Mouse (Mus musculus): ENCODE results near the gene Haus6. TPM values are rescaled to one million over a fixed set of nuclear protein-coding genes. Genes with fewer than 3 reads are reported as not detected.

Haus6 gene
- polyA plus RNA-seq, 1 experiment from 2014 or later = 11.5 TPM

DNA sequence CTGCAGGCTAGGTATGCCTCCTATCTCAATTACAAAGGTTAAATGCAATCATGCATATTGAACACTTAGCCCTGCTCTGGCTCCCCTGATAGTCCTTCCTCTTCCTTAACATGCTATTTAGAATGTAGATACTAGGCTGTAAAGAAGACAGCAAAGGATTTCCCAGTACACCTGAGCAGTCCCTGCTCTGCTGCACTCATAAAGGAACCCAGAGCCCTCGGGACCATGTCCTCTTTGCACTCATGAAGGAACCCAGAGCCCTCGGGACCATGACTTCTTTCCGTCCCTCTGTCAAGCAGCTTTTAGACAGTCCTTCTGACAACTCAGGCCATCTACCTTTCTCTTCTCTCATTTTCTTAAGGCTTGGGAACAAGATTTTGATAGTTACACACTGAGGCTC is 31.3 kb downstream of the Haus6 start:
- no peaks in the 10 kb centered on the region for H3K9me3 ChIP-seq (replicated peaks; ENCODE audit: control insufficient read depth, low read length)
- H3K27me3 ChIP-seq (replicated peaks; ENCODE audit: control insufficient read depth, insufficient read depth, low read length) = no peaks in the 10 kb centered on the region
- H3K4me1 ChIP-seq (ENCODE audit: control insufficient read depth, insufficient read depth, low read length) = peaks cover 10% of the 10 kb centered on the region
- peaks cover 48% of the 10 kb centered on the region for H3K36me3 ChIP-seq (ENCODE audit: control insufficient read depth, insufficient read depth, low read length)
- DNase-seq (ENCODE audit: low spot score) = no peak
- ATAC-seq = no peak
- WGBS = 84% methylated on average over 3 of the region's 3 CpGs
- H3K9ac ChIP-seq (ENCODE audit: low read length) = no peak overlapping the region
- no peak overlapping the region for H3K4me3 ChIP-seq (ENCODE audit: low read depth, low read length)
- H3K27ac ChIP-seq (ENCODE audit: low read depth, low read length) = no peak overlapping the region
- no peak overlapping the region for H3K4me2 ChIP-seq (ENCODE audit: low read length)

GRCm38 (mm10) chr4:86580056-86580455 is 31.8 kb downstream of the Haus6 start:
- Histone ChIP-seq H3K4me1 (ENCODE audit: control insufficient read depth, insufficient read depth, low read length) (peaks cover 10% of the 10 kb centered on the region), H3K9ac (ENCODE audit: low read length) (no peak overlapping the region), H3K9me3 (replicated peaks; ENCODE audit: control insufficient read depth, low read length) (no peaks in the 10 kb centered on the region), H3K27me3 (replicated peaks; ENCODE audit: control insufficient read depth, insufficient read depth, low read length) (no peaks in the 10 kb centered on the region), H3K27ac (ENCODE audit: low read depth, low read length) (no peak overlapping the region), H3K4me3 (ENCODE audit: low read depth, low read length) (no peak overlapping the region), H3K36me3 (ENCODE audit: control insufficient read depth, insufficient read depth, low read length) (peaks cover 43% of the 10 kb centered on the region), H3K4me2 (ENCODE audit: low read length) (no peak overlapping the region)
- 43% methylated on average over 4 of the region's 4 CpGs for WGBS
- no peak for DNase-seq (ENCODE audit: low spot score)
- ATAC-seq = no peak

- H3K9ac ChIP-seq (ENCODE audit: low read length) = peak overlapping the region; percentile 98
- H3K27ac ChIP-seq (ENCODE audit: low read depth, low read length) = 0 out of 2 replicates have a peak overlapping the region, but pooled peaks have one; percentile 96
- H3K27me3 ChIP-seq (replicated peaks; ENCODE audit: control insufficient read depth, insufficient read depth, low read length) = no peaks in the 10 kb centered on the region
- peaks cover 17% of the 10 kb centered on the region for H3K36me3 ChIP-seq (ENCODE audit: control insufficient read depth, insufficient read depth, low read length)
- H3K9me3 ChIP-seq (replicated peaks; ENCODE audit: control insufficient read depth, low read length) = no peaks in the 10 kb centered on the region
- H3K4me2 ChIP-seq (ENCODE audit: low read length) = peak overlapping the region; percentile 88
- H3K4me3 ChIP-seq (ENCODE audit: low read depth, low read length) = peak overlapping the region; percentile 89
- WGBS = 8% methylated on average over 11 of the region's 11 CpGs
- ATAC-seq = no peak
- no peak for DNase-seq (ENCODE audit: low spot score)
- peaks cover 14% of the 10 kb centered on the region for H3K4me1 ChIP-seq (ENCODE audit: control insufficient read depth, insufficient read depth, low read length)
Observed at GRCm38 (mm10) chr4:86576630-86577225, 35.1 kb downstream of the Haus6 start.

- peak overlapping the region; percentile 88 for H3K4me2 ChIP-seq (ENCODE audit: low read length)
- peak overlapping the region; percentile 98 for H3K9ac ChIP-seq (ENCODE audit: low read length)
- no peaks in the 10 kb centered on the region for H3K27me3 ChIP-seq (replicated peaks; ENCODE audit: control insufficient read depth, insufficient read depth, low read length)
- peaks cover 14% of the 10 kb centered on the region for H3K4me1 ChIP-seq (ENCODE audit: control insufficient read depth, insufficient read depth, low read length)
- peak overlapping the region; percentile 89 for H3K4me3 ChIP-seq (ENCODE audit: low read depth, low read length)
- H3K36me3 ChIP-seq (ENCODE audit: control insufficient read depth, insufficient read depth, low read length) = peaks cover 17% of the 10 kb centered on the region
- ATAC-seq (peak; percentile 2; the same call in 1 of the 2 replicates), DNase-seq (ENCODE audit: low spot score) (peak; percentile 61)
- peak overlapping the region; percentile 96 for H3K27ac ChIP-seq (ENCODE audit: low read depth, low read length)
- under 1% methylated on average over 20 of the region's 20 CpGs for WGBS
- no peaks in the 10 kb centered on the region for H3K9me3 ChIP-seq (replicated peaks; ENCODE audit: control insufficient read depth, low read length)
Observed at GRCm38 (mm10) chr4:86576120-86576541, 35.7 kb downstream of the Haus6 start.

- peak within 1 kb of the TSS; percentile 98 for H3K9ac ChIP-seq (ENCODE audit: low read length)
- peak within 1 kb of the TSS; percentile 96 for H3K27ac ChIP-seq (ENCODE audit: low read depth, low read length)
- H3K36me3 ChIP-seq (ENCODE audit: control insufficient read depth, insufficient read depth, low read length) = peaks cover 14% of the 10 kb centered on the region
- peak within 1 kb of the TSS; percentile 89 for H3K4me3 ChIP-seq (ENCODE audit: low read depth, low read length)
- peaks cover 14% of the 10 kb centered on the region for H3K4me1 ChIP-seq (ENCODE audit: control insufficient read depth, insufficient read depth, low read length)
- H3K27me3 ChIP-seq (replicated peaks; ENCODE audit: control insufficient read depth, insufficient read depth, low read length) = no peaks in the 10 kb centered on the region
- H3K9me3 ChIP-seq (replicated peaks; ENCODE audit: control insufficient read depth, low read length) = no peaks in the 10 kb centered on the region
- ATAC-seq (peak; percentile 98), DNase-seq (ENCODE audit: low spot score) (peak; percentile 98)
- WGBS = under 1% methylated on average over 53 of the region's 53 CpGs
- H3K4me2 ChIP-seq (ENCODE audit: low read length) = peak within 1 kb of the TSS; percentile 88
Observed at GRCm38 (mm10) chr4:86575283-86575983, 36.4 kb downstream of the Haus6 start, which contains the start of gene Rraga. Gene Rraga, plus strand, starts transcription at chr4:86575668.

DNA sequence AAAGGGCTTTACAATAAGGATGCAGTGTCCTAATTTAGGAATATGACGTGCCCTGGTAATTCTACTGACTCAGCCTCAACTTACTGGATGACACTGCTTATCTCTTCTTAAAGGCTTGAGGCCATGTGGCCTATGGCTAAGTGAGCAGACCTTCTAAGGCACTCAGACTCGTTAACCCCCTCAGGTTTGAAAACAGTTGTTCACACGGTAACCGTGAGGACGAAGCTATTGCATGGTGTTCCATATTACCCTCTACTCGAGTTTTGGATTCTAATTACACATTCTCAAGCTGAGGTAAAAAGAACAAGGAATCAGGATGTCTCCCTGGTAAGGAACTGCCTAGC is 36.9 kb downstream of the Haus6 start:
- ATAC-seq = peak; percentile 24

DNA sequence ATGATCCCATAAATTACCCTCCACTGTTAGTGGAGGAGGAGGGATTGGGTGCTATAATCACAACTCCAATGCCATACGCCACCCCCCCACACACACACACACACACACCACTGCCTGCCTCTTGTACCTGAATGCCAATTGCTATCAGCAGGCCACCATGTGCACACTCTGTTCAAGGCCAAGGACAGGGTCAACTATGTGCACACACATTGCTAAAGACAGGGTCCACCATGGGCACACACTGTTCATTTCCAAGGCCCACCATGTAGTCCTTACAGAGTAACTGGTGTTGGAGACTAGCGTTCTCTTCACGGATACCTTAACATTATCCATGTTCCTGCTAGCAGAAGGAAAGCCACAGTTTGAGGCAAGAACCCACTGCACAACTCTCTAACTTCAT is 50.8 kb downstream of the Haus6 start:
- Histone ChIP-seq H3K9ac (ENCODE audit: low read length) (no peak overlapping the region), H3K9me3 (replicated peaks; ENCODE audit: control insufficient read depth, low read length) (no peaks in the 10 kb centered on the region), H3K4me2 (ENCODE audit: low read length) (no peak overlapping the region), H3K27ac (ENCODE audit: low read depth, low read length) (no peak overlapping the region), H3K4me1 (ENCODE audit: control insufficient read depth, insufficient read depth, low read length) (no peaks in the 10 kb centered on the region), H3K36me3 (ENCODE audit: control insufficient read depth, insufficient read depth, low read length) (no peaks in the 10 kb centered on the region), H3K4me3 (ENCODE audit: low read depth, low read length) (no peak overlapping the region), H3K27me3 (replicated peaks; ENCODE audit: control insufficient read depth, insufficient read depth, low read length) (no peaks in the 10 kb centered on the region)
- no peak for DNase-seq (ENCODE audit: low spot score)
- ATAC-seq = no peak
- 94% methylated on average over 3 of the region's 3 CpGs for WGBS

More for the DNA sequence above, 36.9 kb downstream of the Haus6 start:
- Histone ChIP-seq H3K27ac (ENCODE audit: low read depth, low read length) (peak overlapping the region; percentile 96), H3K4me2 (ENCODE audit: low read length) (peak overlapping the region; percentile 88), H3K4me1 (ENCODE audit: control insufficient read depth, insufficient read depth, low read length) (peaks cover 14% of the 10 kb centered on the region), H3K9me3 (replicated peaks; ENCODE audit: control insufficient read depth, low read length) (no peaks in the 10 kb centered on the region), H3K4me3 (ENCODE audit: low read depth, low read length) (peak overlapping the region; percentile 89), H3K27me3 (replicated peaks; ENCODE audit: control insufficient read depth, insufficient read depth, low read length) (no peaks in the 10 kb centered on the region), H3K36me3 (ENCODE audit: control insufficient read depth, insufficient read depth, low read length) (peaks cover 10% of the 10 kb centered on the region), H3K9ac (ENCODE audit: low read length) (peak overlapping the region; percentile 98)
- WGBS = 11% methylated on average over 6 of the region's 6 CpGs
- DNase-seq (ENCODE audit: low spot score) = no peak

DNA sequence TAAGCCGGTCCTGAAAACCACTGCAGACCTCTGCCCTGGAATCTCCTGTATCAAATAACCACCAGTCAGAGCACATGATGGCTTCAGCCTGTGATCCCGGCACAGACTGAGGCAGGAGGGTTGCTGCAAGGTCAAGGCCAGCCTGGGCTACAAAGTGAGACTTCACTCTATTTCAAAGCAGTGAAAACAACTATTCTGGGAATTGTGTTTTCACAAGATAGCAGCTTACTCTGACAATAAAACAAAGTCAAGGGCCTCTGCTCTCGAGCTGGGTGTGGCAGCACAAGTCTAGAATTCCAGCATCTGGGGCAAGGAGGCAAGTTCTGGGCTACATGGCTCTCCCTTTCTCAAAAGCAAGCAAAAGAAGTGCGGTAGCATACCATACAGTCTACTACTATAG is 52.8 kb downstream of the Haus6 start:
- DNase-seq (ENCODE audit: low spot score) (no peak), ATAC-seq (no peak)
- H3K27ac ChIP-seq (ENCODE audit: low read depth, low read length) = no peak overlapping the region
- H3K4me3 ChIP-seq (ENCODE audit: low read depth, low read length) = no peak overlapping the region
- no peaks in the 10 kb centered on the region for H3K27me3 ChIP-seq (replicated peaks; ENCODE audit: control insufficient read depth, insufficient read depth, low read length)
- WGBS = 82% methylated on average over 4 of the region's 4 CpGs
- no peak overlapping the region for H3K9ac ChIP-seq (ENCODE audit: low read length)
- H3K36me3 ChIP-seq (ENCODE audit: control insufficient read depth, insufficient read depth, low read length) = no peaks in the 10 kb centered on the region
- H3K9me3 ChIP-seq (replicated peaks; ENCODE audit: control insufficient read depth, low read length) = no peaks in the 10 kb centered on the region
- no peaks in the 10 kb centered on the region for H3K4me1 ChIP-seq (ENCODE audit: control insufficient read depth, insufficient read depth, low read length)
- no peak overlapping the region for H3K4me2 ChIP-seq (ENCODE audit: low read length)

DNA sequence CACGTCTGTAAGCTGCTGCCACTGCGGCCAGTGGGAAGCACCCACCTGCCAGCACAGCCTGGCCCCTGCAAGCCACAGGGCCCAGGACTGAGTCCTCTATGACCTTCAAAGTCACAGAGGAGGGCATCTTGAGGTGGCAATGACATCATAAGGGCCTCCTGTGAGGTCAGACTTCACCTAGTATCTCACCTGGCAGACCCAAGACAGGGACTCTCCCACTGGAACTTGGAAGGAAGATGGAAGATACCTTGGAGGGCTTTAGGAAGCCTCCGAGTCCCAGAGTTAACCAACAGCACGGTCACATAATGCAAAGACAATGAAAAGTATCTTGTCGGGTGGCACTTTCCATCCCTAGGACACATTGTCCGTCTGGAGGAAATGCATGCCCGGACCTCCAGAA is 53.6 kb downstream of the Haus6 start, which contains the start of gene Saxo1:
Saxo1 (minus strand) TSS at position 101 of the 400 bp plus-strand sequence.
- no peaks in the 10 kb centered on the region for H3K36me3 ChIP-seq (ENCODE audit: control insufficient read depth, insufficient read depth, low read length)
- no peak within 1 kb of the TSS for H3K4me2 ChIP-seq (ENCODE audit: low read length)
- H3K4me3 ChIP-seq (ENCODE audit: low read depth, low read length) = no peak within 1 kb of the TSS
- H3K27ac ChIP-seq (ENCODE audit: low read depth, low read length) = no peak within 1 kb of the TSS
- H3K9ac ChIP-seq (ENCODE audit: low read length) = no peak within 1 kb of the TSS
- DNase-seq (ENCODE audit: low spot score) (no peak), ATAC-seq (no peak)
- 96% methylated on average over 7 of the region's 7 CpGs for WGBS
- no peaks in the 10 kb centered on the region for H3K9me3 ChIP-seq (replicated peaks; ENCODE audit: control insufficient read depth, low read length)
- no peaks in the 10 kb centered on the region for H3K4me1 ChIP-seq (ENCODE audit: control insufficient read depth, insufficient read depth, low read length)
- no peaks in the 10 kb centered on the region for H3K27me3 ChIP-seq (replicated peaks; ENCODE audit: control insufficient read depth, insufficient read depth, low read length)
